In the genomic region with DNA sequence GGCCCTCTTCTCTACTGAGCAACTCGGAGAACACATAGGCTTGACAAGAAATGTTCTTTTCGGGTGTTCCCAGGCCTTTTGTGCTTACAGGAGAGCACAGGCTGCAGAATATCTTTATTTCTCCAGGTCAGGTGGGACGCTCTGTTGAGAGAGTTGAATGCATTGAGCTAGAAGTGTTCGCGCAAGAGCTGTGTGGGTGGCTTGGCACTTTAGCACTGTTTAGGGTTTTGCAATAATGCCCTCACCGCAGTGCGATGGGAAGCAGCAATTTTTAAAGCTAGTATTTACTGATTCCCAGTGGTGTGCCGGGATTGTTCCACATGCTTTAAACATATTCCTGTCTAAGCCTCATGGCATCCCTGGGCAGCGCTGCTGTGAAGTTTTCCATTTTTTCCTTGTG, we compare ENCODE assay signal across 18 mouse cellular contexts. TPM values are rescaled to one million over a fixed set of nuclear protein-coding genes. Genes with fewer than 3 reads are reported as not detected.
DNase-seq lines count a peak whose midpoint lies in the region; ATAC-seq and TF ChIP-seq lines count a peak whose summit lies in the region.
"Had no signal": no experiment of that assay in that cellular context is flagged by ENCODE, and none has a peak within 500 bp of the region (broad histone marks: within the 10 kb centered on the region; RNA-seq: fewer than 3 reads in every experiment).

No protein-coding gene starts in this region.

- H3K36me3 ChIP-seq in megakaryocyte, embryonic 14.5 days (replicated peaks; ENCODE audit: low read length) = peaks cover 79% of the 10 kb centered on the region
- H3K36me3 ChIP-seq in liver, embryonic 16.5 days (ENCODE audit: control insufficient read depth, insufficient read depth) = peaks cover 5% of the 10 kb centered on the region

- 75% methylated on average over 9 of the region's 9 CpGs for WGBS in liver, embryonic 16.5 days (ENCODE audit: insufficient replicate concordance)

- H3K4me1 ChIP-seq in megakaryocyte, embryonic 14.5 days = peaks cover 88% of the 10 kb centered on the region
- H3K4me1 ChIP-seq in liver, embryonic 16.5 days (ENCODE audit: control insufficient read depth, low read depth, low read length) = peaks cover 11% of the 10 kb centered on the region

- no peak for TF ChIP-seq CTCF in layer of hippocampus, adult 2 months (conservative IDR thresholded peaks at IDR 0.05)

- H3K27me3 ChIP-seq in megakaryocyte, embryonic 14.5 days (replicated peaks) = no peaks in the 10 kb centered on the region
- H3K27me3 ChIP-seq in liver, embryonic 16.5 days (ENCODE audit: control insufficient read depth, insufficient read depth, low read depth, low read length) = no peaks in the 10 kb centered on the region
- H3K27me3 ChIP-seq: hindbrain, embryonic 15.5 days; neural tube, embryonic 15.5 days had no signal

- peak overlapping the region; percentile 32; the same call in 1 of the 2 replicates for H3K27ac ChIP-seq in layer of hippocampus, adult 2 months
- H3K27ac ChIP-seq in liver, embryonic 16.5 days (ENCODE audit: low read length) = peak overlapping the region; percentile 36; the same call in 1 of the 2 replicates
- H3K27ac ChIP-seq: hindbrain, embryonic 15.5 days; neural tube, embryonic 15.5 days had no signal

- H3K9ac ChIP-seq in liver, embryonic 16.5 days (ENCODE audit: low read depth, low read length) = no peak overlapping the region
- H3K9ac ChIP-seq: hindbrain, embryonic 15.5 days; lung, embryonic 14.5 days; neural tube, embryonic 15.5 days had no signal

- no peak for DNase-seq in layer of hippocampus, adult 2 months (ENCODE audit: low spot score in 2 of 2)
- no peak for DNase-seq in layer of hippocampus, adult 11-12 months (ENCODE audit: low spot score)
- no peak for DNase-seq in right cerebral cortex, postnatal 36 days (ENCODE audit: low spot score in 2 of 2)
- no peak for DNase-seq in adrenal gland, postnatal 10 days
- DNase-seq: adrenal gland, adult 2 months; cerebellum, adult 9-10 months; gastrocnemius, postnatal 14 days; heart, postnatal 14 days; left cerebral cortex, postnatal 4 days had no signal

- H3K4me3 ChIP-seq in layer of hippocampus, adult 2 months = no peak overlapping the region
- H3K4me3 ChIP-seq in megakaryocyte, embryonic 14.5 days (replicated peaks) = peak overlapping the region; percentile 29
- no peak overlapping the region for H3K4me3 ChIP-seq in liver, embryonic 16.5 days (ENCODE audit: low read depth, low read length)
- H3K4me3 ChIP-seq: erythroblast, embryonic 14.5 days; hindbrain, embryonic 15.5 days; neural tube, embryonic 15.5 days had no signal

- no peak overlapping the region for H3K4me2 ChIP-seq in liver, embryonic 16.5 days (ENCODE audit: low read depth, low read length)
- H3K4me2 ChIP-seq: hindbrain, embryonic 15.5 days; lung, embryonic 14.5 days; neural tube, embryonic 15.5 days had no signal

- no peak for ATAC-seq in megakaryocyte, adult 5-6 weeks (ENCODE audit: poor library complexity, severe bottlenecking)
- peak; percentile 77 for ATAC-seq in liver, embryonic 16.5 days (ENCODE audit: low read depth)
- ATAC-seq: forebrain, embryonic 14.5 days; midbrain, embryonic 16.5 days had no signal

- H3K9me3 ChIP-seq in megakaryocyte, embryonic 14.5 days = no peaks in the 10 kb centered on the region
- H3K9me3 ChIP-seq in liver, embryonic 16.5 days (replicated peaks; ENCODE audit: control insufficient read depth, low read length) = no peaks in the 10 kb centered on the region
- H3K9me3 ChIP-seq: hindbrain, embryonic 15.5 days; neural tube, embryonic 15.5 days had no signal

RNA-seq across cellular contexts. Expression of a gene that starts 13.5 kb away (rescaled TPM):
- 10 to 100 TPM; 61.5 to 63.0 TPM for total RNA-seq in layer of hippocampus, adult 2 months (2021)
- 0.63 TPM in 1 of 2 replicates, not detected in the other for polyA plus RNA-seq in megakaryocyte, embryonic 14.5 days (2012; ENCODE audit: insufficient read depth, low replicate concordance)
- not detected in 2 replicates for total RNA-seq in megakaryocyte, adult 5-6 weeks (2015)
- 0.08 and 0.15 TPM in 2 replicates for total RNA-seq in megakaryocyte, adult 5-6 weeks (2017)
- 0.16 and 0.21 TPM in 2 replicates for polyA plus RNA-seq in liver, embryonic 16.5 days (2015; fragmentation: Nextera tagmentation; extraction: Ambion mirVana)
- total RNA-seq in adrenal gland, postnatal 10 days (2021) = 1 to 10 TPM; 4.6 to 7.0 TPM

RNA-seq across cellular contexts. Expression of a gene that starts 56.1 kb away (rescaled TPM):
- total RNA-seq in layer of hippocampus, adult 2 months (2021) = 10 to 100 TPM; 42.6 to 47.5 TPM
- polyA plus RNA-seq in megakaryocyte, embryonic 14.5 days (2012; ENCODE audit: insufficient read depth, low replicate concordance) = 30.6 and 61.4 TPM in 2 replicates
- total RNA-seq in megakaryocyte, adult 5-6 weeks (2015) = 18.4 and 22.9 TPM in 2 replicates
- total RNA-seq in megakaryocyte, adult 5-6 weeks (2017) = 32.6 and 33.4 TPM in 2 replicates
- polyA plus RNA-seq in liver, embryonic 16.5 days (2015; fragmentation: Nextera tagmentation; extraction: Ambion mirVana) = 100 and 102 TPM in 2 replicates
- 10 to 100 TPM; 51.5 to 52.5 TPM for total RNA-seq in adrenal gland, postnatal 10 days (2021)

RNA-seq across cellular contexts. Expression of a gene that starts 58.2 kb away (rescaled TPM):
- total RNA-seq in layer of hippocampus, adult 2 months (2021) = 10 to 100 TPM; 17.6 to 23.6 TPM
- polyA plus RNA-seq in megakaryocyte, embryonic 14.5 days (2012; ENCODE audit: insufficient read depth, low replicate concordance) = 2.4 and 7.2 TPM in 2 replicates
- 11.9 and 13.5 TPM in 2 replicates for total RNA-seq in megakaryocyte, adult 5-6 weeks (2015)
- total RNA-seq in megakaryocyte, adult 5-6 weeks (2017) = 7.2 and 9.2 TPM in 2 replicates
- 4.1 and 4.8 TPM in 2 replicates for polyA plus RNA-seq in liver, embryonic 16.5 days (2015; fragmentation: Nextera tagmentation; extraction: Ambion mirVana)
- total RNA-seq in adrenal gland, postnatal 10 days (2021) = 10 to 100 TPM in 1 of 2 experiments, 1 to 10 TPM in 1; 8.7 to 15.9 TPM

RNA-seq across cellular contexts. Expression of a gene that starts 58.8 kb away (rescaled TPM):
- 1 to 10 TPM; 7.2 to 8.3 TPM for total RNA-seq in layer of hippocampus, adult 2 months (2021)
- polyA plus RNA-seq in megakaryocyte, embryonic 14.5 days (2012; ENCODE audit: insufficient read depth, low replicate concordance) = 0.79 and 4.7 TPM in 2 replicates
- total RNA-seq in megakaryocyte, adult 5-6 weeks (2015) = 8.9 and 11.7 TPM in 2 replicates
- 9.1 and 10.1 TPM in 2 replicates for total RNA-seq in megakaryocyte, adult 5-6 weeks (2017)
- 2.9 and 3.4 TPM in 2 replicates for polyA plus RNA-seq in liver, embryonic 16.5 days (2015; fragmentation: Nextera tagmentation; extraction: Ambion mirVana)
- 1 to 10 TPM; 5.7 to 7.2 TPM for total RNA-seq in adrenal gland, postnatal 10 days (2021)

Comparison
In these comparisons a context has a peak if more than half of its experiments do, and no peak if none do; other contexts are left out.
1. RNA of a gene that starts 13.5 kb away (total RNA-seq): 61.5 to 63.0 TPM in layer of hippocampus, adult 2 months; 4.6 to 7.0 TPM in adrenal gland, postnatal 10 days and 0.08 to 0.15 TPM in megakaryocyte, adult 5-6 weeks; every median in the first group is over 4 times any median in the second.